Mouse (Mus musculus) adrenal gland, postnatal 36 days (tissue): ENCODE measurements around the gene Vmn1r75. TPM values are rescaled to one million over a fixed set of nuclear protein-coding genes. Genes with fewer than 3 reads are reported as not detected.

Experiments
- DNase-seq, 2 experiments: peaks; one replicate each; pipeline ENCODE4 v3.0.0; 2021; ENCODE audit warnings: mixed read lengths in 1 of 2
- long read RNA-seq, 2 experiments: library from polyadenylated mRNA; stranded (forward); transcript quantifications; one replicate each; pipeline ENCODE4 v2.0.0; 2021; ENCODE audit warnings: borderline sequencing depth in 2 of 2
- total RNA-seq, 2 experiments: library from RNA; stranded (reverse); gene quantifications; 2 replicates each; pipeline ENCODE4 v1.2.3; 2021

Gene Vmn1r75
- not detected for total RNA-seq
- long read RNA-seq, experiment 1: 0 reads
- long read RNA-seq, experiment 2: 0 reads

DNA sequence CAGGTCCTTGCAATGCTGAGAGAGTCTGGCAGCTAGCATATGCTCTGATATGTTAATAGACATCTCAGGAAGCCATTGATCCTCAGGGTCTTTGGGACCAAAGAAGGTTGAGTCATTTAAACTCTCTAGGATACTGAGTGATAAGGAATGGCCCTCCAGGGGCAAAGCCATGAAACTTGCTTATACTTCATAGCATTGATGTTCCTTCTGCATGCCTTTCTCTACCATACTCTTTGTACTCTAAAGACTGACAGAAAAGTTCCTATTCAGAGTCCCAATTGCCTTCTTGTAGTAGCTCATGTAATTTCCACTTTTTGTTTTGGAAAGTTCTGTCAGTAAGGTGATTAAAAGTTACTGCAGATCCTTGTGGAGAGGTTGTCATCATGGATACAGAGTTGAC, at the start of gene Vmn1r75:
Gene Vmn1r75, plus strand, starts transcription at position 301 of the 400 bp plus-strand sequence.
- DNase-seq: no peak

DNA sequence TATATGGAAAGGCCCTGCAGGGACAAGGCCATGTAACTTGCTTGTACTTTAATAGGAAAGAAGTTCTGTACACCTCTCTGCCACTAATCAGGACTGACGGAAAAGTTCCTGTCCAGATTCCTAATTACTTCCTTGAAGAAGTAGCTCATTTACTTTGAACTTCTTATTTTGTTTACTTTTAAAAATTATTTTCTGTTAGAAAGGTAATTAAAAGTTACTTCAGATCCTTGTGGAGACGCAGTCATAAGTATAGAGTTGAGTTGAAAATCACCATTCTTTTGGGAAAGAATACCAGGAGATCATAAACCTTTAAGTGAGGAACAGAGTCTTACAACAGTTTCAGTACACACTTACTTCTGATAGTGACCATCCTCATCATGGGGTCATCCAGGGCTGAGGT, 40.8 kb upstream of the Vmn1r75 start, which contains the start of gene Vmn1r74:
Gene Vmn1r74, plus strand, starts transcription at position 301 of the 400 bp plus-strand sequence.
- DNase-seq: no peak

Other genes with a start within 250 kb of the Vmn1r75 start
- gene Vmn1r72, start 194.5 kb upstream of the Vmn1r75 start, total RNA-seq: not detected
- not detected for gene Vmn1r73, start 144.4 kb upstream of the Vmn1r75 start, total RNA-seq
- not detected for gene Vmn1r74, start 40.6 kb upstream of the Vmn1r75 start, total RNA-seq
- not detected for gene Vmn1r76, start 63.6 kb downstream of the Vmn1r75 start, total RNA-seq
- not detected for gene Vmn1r77, start 162.1 kb downstream of the Vmn1r75 start, total RNA-seq